Mouse (Mus musculus) liver, embryonic 14.5 days (tissue): ENCODE measurements around the gene Cyp4a12a. TPM values are rescaled to one million over a fixed set of nuclear protein-coding genes. Genes with fewer than 3 reads are reported as not detected.
"Not testable (repeated sequence)": the region's sequence is repeated elsewhere in the genome, so short reads cannot be mapped to it uniquely, and the experiment has no call there.

Source experiments
- ATAC-seq: fragments of 200-750 bp; cut with Nextera tagmentation; 2 replicates; pipeline ENCODE4 v1.8.0; 2017; ENCODE audit warnings: moderate number of reproducible peaks, mild to moderate bottlenecking, moderate library complexity; ENCODE audit not compliant: insufficient read depth
- DNase-seq, 3 experiments: peaks; one replicate each; pipeline ENCODE4 v3.0.0-alpha.2; 2012 to 2013; ENCODE audit warnings: low read depth in 3 of 3, low spot score in 3 of 3
- H3K27ac ChIP-seq: fragments of 300-500 bp; sonication (generic); 2 replicates; pipeline ENCODE4 v1.5.1; 2014; ENCODE audit warnings: moderate library complexity, mild to moderate bottlenecking, control low read depth, inconsistent platforms
- H3K27me3 ChIP-seq: fragments of 300-500 bp; sonication (generic); 2 replicates; pipeline ENCODE4 v1.6.1; 2014; ENCODE audit warnings: mild to moderate bottlenecking, low read length, moderate library complexity; ENCODE audit not compliant: control insufficient read depth, insufficient read depth
- H3K36me3 ChIP-seq: fragments of 300-500 bp; sonication (generic); replicated peaks from 2 replicates; pipeline ENCODE4 v1.6.1; 2014; ENCODE audit warnings: low read depth; ENCODE audit not compliant: control insufficient read depth, insufficient read depth
- H3K4me1 ChIP-seq, 2 experiments: fragments of 200-500 bp in 1 of 2; fragments of 300-500 bp in 1 of 2; sonication (generic) in 1 of 2; replicated peaks; 2 replicates each; pipeline ENCODE4 v1.6.1; 2012 to 2014; ENCODE audit warnings: antibody characterized with exemption in 1 of 2, inconsistent platforms in 1 of 2, low read length in 1 of 2; ENCODE audit not compliant: control insufficient read depth in 2 of 2, insufficient read depth in 2 of 2
- H3K4me2 ChIP-seq: fragments of 300-500 bp; sonication (generic); 2 replicates; pipeline ENCODE4 v1.6.1; 2014; ENCODE audit warnings: low read depth, mild to moderate bottlenecking, control low read depth, moderate library complexity
- H3K4me3 ChIP-seq, 2 experiments: fragments of 200-500 bp in 1 of 2; fragments of 300-500 bp in 1 of 2; sonication (generic) in 1 of 2; 2 replicates each; pipeline ENCODE4 v1.5.1; 2012 to 2014; ENCODE audit warnings: low read depth in 2 of 2, low read length in 2 of 2, mild to moderate bottlenecking in 2 of 2, control low read depth in 1 of 2, inconsistent platforms in 1 of 2, moderate library complexity in 1 of 2; ENCODE audit not compliant: insufficient read depth in 1 of 2
- H3K9ac ChIP-seq: fragments of 300-500 bp; sonication (generic); replicated peaks from 2 replicates; pipeline ENCODE4 v1.6.1; 2014; ENCODE audit warnings: mild to moderate bottlenecking, control low read depth, moderate library complexity
- H3K9me3 ChIP-seq: fragments of 300-500 bp; sonication (generic); 2 replicates; pipeline ENCODE4 v1.6.1; 2016; ENCODE audit warnings: low read length, mixed read lengths; ENCODE audit not compliant: control insufficient read depth
- CTCF ChIP-seq: IDR thresholded peaks from 2 replicates; pipeline ENCODE4 v1.5.1; 2016; ENCODE audit warnings: antibody characterized with exemption, low read depth, control low read depth
- EP300 ChIP-seq: IDR thresholded peaks from 2 replicates; pipeline ENCODE4 v1.6.1; 2016; ENCODE audit warnings: antibody characterized with exemption, low read depth
- WGBS: fragments of 180-500 bp; shearing (Covaris S2); extraction: QIAGEN DNeasy Blood & Tissue Kit; methylation state at CpG from one replicate; pipeline ENCODE4 v1.1.7; 2014; ENCODE audit not compliant: insufficient replicate concordance; 5-methylcytosine and 5-hydroxymethylcytosine counted together
- polyA plus RNA-seq, 2 experiments: library from polyadenylated mRNA; depleted of rRNA in 1 of 2; stranded (reverse) in 1 of 2; unstranded in 1 of 2; fragments of >200 nt; fragmentation: Nextera tagmentation in 1 of 2; extraction: Ambion mirVana in 1 of 2; gene quantifications; 2 replicates each; pipeline versions ENCODE4 v1.2.1 to v1.2.3; 2012 to 2014

The Cyp4a12a gene
- 0.01 TPM in 1 of 2 replicates, not detected in the other for polyA plus RNA-seq (2012; rRNA removed)
- polyA plus RNA-seq (2014; fragmentation: Nextera tagmentation; extraction: Ambion mirVana), result 0.05 TPM in 1 of 2 replicates, not detected in the other

- DNase-seq, H3K4me1 ChIP-seq, H3K9me3 ChIP-seq, H3K27ac ChIP-seq, H3K9ac ChIP-seq, H3K4me2 ChIP-seq, H3K4me3 ChIP-seq, ATAC-seq, H3K27me3 ChIP-seq, H3K36me3 ChIP-seq: not testable (repeated sequence)
Measured at GRCm38 (mm10) chr4:115298746-115299145, at the start of gene Cyp4a12a. Cyp4a12a (plus strand) TSS chr4:115299046.

GRCm38 (mm10) chr4:115264687-115265569 is 33.9 kb upstream of the Cyp4a12a start:
- not testable (repeated sequence) for H3K9me3 ChIP-seq, H3K27me3 ChIP-seq, H3K4me2 ChIP-seq, H3K4me3 ChIP-seq, H3K4me1 ChIP-seq, DNase-seq, ATAC-seq, H3K36me3 ChIP-seq, H3K27ac ChIP-seq, H3K9ac ChIP-seq
- 58% methylated on average over 3 of the region's 4 CpGs for WGBS

GRCm38 (mm10) chr4:115278215-115278982 is 20.4 kb upstream of the Cyp4a12a start:
- not testable (repeated sequence) for DNase-seq, H3K4me1 ChIP-seq, H3K9ac ChIP-seq, H3K27ac ChIP-seq, H3K4me2 ChIP-seq, ATAC-seq, H3K27me3 ChIP-seq, H3K9me3 ChIP-seq, H3K36me3 ChIP-seq, H3K4me3 ChIP-seq
- 55% methylated on average over 2 of the region's 3 CpGs for WGBS

GRCm38 (mm10) chr4:115280342-115280741 is 18.5 kb upstream of the Cyp4a12a start:
- Histone ChIP-seq H3K9me3 (no peaks in the 10 kb centered on the region), H3K9ac (no peak overlapping the region), H3K36me3 (no peaks in the 10 kb centered on the region), H3K4me2 (no peak overlapping the region; the same call in 1 of the 2 replicates), H3K4me1 (0 out of 4 replicates have a peak, but pooled peaks cover 0 to 2% of the 10 kb centered on the region in 2 experiments), H3K27me3 (no peaks in the 10 kb centered on the region), H3K4me3 (no peak overlapping the region), H3K27ac (no peak overlapping the region)
- no peak for TF ChIP-seq EP300
- no peak for TF ChIP-seq CTCF
- no peak for DNase-seq
- ATAC-seq, result no peak

GRCm38 (mm10) chr4:115280779-115281178 is 18.1 kb upstream of the Cyp4a12a start:
- not testable (repeated sequence) for H3K9me3 ChIP-seq, H3K36me3 ChIP-seq, H3K4me1 ChIP-seq, H3K9ac ChIP-seq, H3K27me3 ChIP-seq, DNase-seq, H3K27ac ChIP-seq
- WGBS, result 20% methylated on average over 10 of the region's 10 CpGs
- Histone ChIP-seq H3K4me2 (peak overlapping the region; percentile 50), H3K4me3 (peak overlapping the region; percentile 16 to 19; a peak in 1 of 4 replicates)
- peak; percentile 41; the same call in 1 of the 2 replicates for ATAC-seq
